Mouse (Mus musculus) CH12.LX (cell line): ENCODE data around the gene Olfr49. TPM values are rescaled to one million over a fixed set of nuclear protein-coding genes. Genes with fewer than 3 reads are reported as not detected.

Source experiments
- DNase-seq: peaks from one replicate; pipeline ENCODE4 v3.0.0-alpha.2; 2013; ENCODE audit errors: extremely low read depth
- H3K27ac ChIP-seq: 2 replicates; pipeline ENCODE4 v1.5.1; 2012; ENCODE audit warnings: low read depth, mild to moderate bottlenecking, control low read depth, moderate library complexity; ENCODE audit not compliant: insufficient read depth
- H3K27me3 ChIP-seq: replicated peaks from 2 replicates; pipeline ENCODE3; 2012; ENCODE audit warnings: inconsistent platforms
- H3K36me3 ChIP-seq, 2 experiments: replicated peaks in 1 of 2; 2 replicates each; pipeline versions ENCODE3 to v1.6.1; 2012; ENCODE audit warnings: inconsistent platforms in 1 of 2, low read length in 1 of 2, mild to moderate bottlenecking in 1 of 2, mixed read lengths in 1 of 2, moderate library complexity in 1 of 2; ENCODE audit not compliant: control insufficient read depth in 1 of 2, insufficient read depth in 1 of 2
- H3K4me1 ChIP-seq, 2 experiments: 2 replicates each; pipeline ENCODE4 v1.6.1; 2012; ENCODE audit warnings: inconsistent platforms in 1 of 2, moderate library complexity in 1 of 2; ENCODE audit not compliant: insufficient read depth in 2 of 2, control insufficient read depth in 1 of 2
- H3K4me2 ChIP-seq: 2 replicates; pipeline ENCODE4 v1.6.1; 2012; ENCODE audit warnings: low read depth, mild to moderate bottlenecking, control low read depth; ENCODE audit not compliant: poor library complexity, insufficient read depth, severe bottlenecking
- H3K4me3 ChIP-seq, 3 experiments: fragments of 150-350 bp in 1 of 3; sonication (generic) in 1 of 3; replicated peaks in 1 of 3; 2 replicates each; pipeline versions ENCODE3 to v1.5.1; 2011 to 2012; ENCODE audit warnings: low read depth in 2 of 3, low read length in 2 of 3, mild to moderate bottlenecking in 2 of 3, moderate library complexity in 2 of 3, control low read depth in 1 of 3, improper control_type of control experiment in 1 of 3, inconsistent platforms in 1 of 3, mixed read lengths in 1 of 3; ENCODE audit not compliant: poor library complexity in 1 of 3
- H3K79me2 ChIP-seq: replicated peaks from 2 replicates; pipeline ENCODE4 v1.6.1; 2012; ENCODE audit warnings: mild to moderate bottlenecking, moderate library complexity; ENCODE audit not compliant: control insufficient read depth, poor library complexity, insufficient read depth, severe bottlenecking; ENCODE audit errors: extremely low read depth
- H3K9ac ChIP-seq: 2 replicates; pipeline ENCODE4 v1.6.1; 2012; ENCODE audit warnings: low read depth, mild to moderate bottlenecking, control low read depth, moderate library complexity; ENCODE audit not compliant: insufficient read depth
- H3K9me3 ChIP-seq: replicated peaks from 2 replicates; pipeline ENCODE3; 2012; ENCODE audit warnings: low read length, inconsistent platforms, mixed read lengths
- CTCF ChIP-seq, 2 experiments: IDR thresholded peaks in 1 of 2; conservative IDR thresholded peaks in 1 of 2; 2 replicates each; pipeline ENCODE4 v1.5.1; 2011 to 2012; ENCODE audit warnings: low read depth in 2 of 2, low read length in 2 of 2, improper control_type of control experiment in 1 of 2, inconsistent platforms in 1 of 2, mild to moderate bottlenecking in 1 of 2, moderate library complexity in 1 of 2
- EP300 ChIP-seq: IDR thresholded peaks from 2 replicates; pipeline ENCODE4 v1.6.1; 2011; ENCODE audit warnings: low read length, improper control_type of control experiment
- ETS1 ChIP-seq: conservative IDR thresholded peaks from 2 replicates; pipeline ENCODE4 v1.6.1; 2012; ENCODE audit warnings: low read depth, mild to moderate bottlenecking, inconsistent platforms, low read length, improper control_type of control experiment, moderate library complexity
- IRF4 ChIP-seq: IDR thresholded peaks from 2 replicates; pipeline ENCODE4 v1.6.1; 2014; ENCODE audit warnings: low read depth, mild to moderate bottlenecking, inconsistent platforms, low read length, improper control_type of control experiment
- JUN ChIP-seq: IDR thresholded peaks from 2 replicates; pipeline ENCODE4 v1.6.1; 2011; ENCODE audit warnings: low read depth, mild to moderate bottlenecking, low read length, improper control_type of control experiment, moderate library complexity; ENCODE audit not compliant: insufficient read depth
- JUND ChIP-seq: conservative IDR thresholded peaks from 2 replicates; pipeline ENCODE4 v1.6.1; 2011; ENCODE audit warnings: low read depth, low read length, improper control_type of control experiment
- KAT2A ChIP-seq: IDR thresholded peaks from 2 replicates; pipeline ENCODE4 v1.6.1; 2012; ENCODE audit warnings: low read length, improper control_type of control experiment, inconsistent platforms; ENCODE audit not compliant: insufficient replicate concordance
- MAZ ChIP-seq: IDR thresholded peaks from 2 replicates; pipeline ENCODE4 v1.6.1; 2012; ENCODE audit warnings: low read depth, mild to moderate bottlenecking, inconsistent platforms, low read length, improper control_type of control experiment, moderate library complexity
- MEF2A ChIP-seq: IDR thresholded peaks from 2 replicates; pipeline ENCODE4 v1.6.1; 2014; ENCODE audit warnings: low read depth, mild to moderate bottlenecking, inconsistent platforms, low read length, improper control_type of control experiment, borderline replicate concordance
- MXI1 ChIP-seq: IDR thresholded peaks from 2 replicates; pipeline ENCODE4 v1.6.1; 2011; ENCODE audit warnings: mild to moderate bottlenecking, low read depth, low read length, improper control_type of control experiment
- MYC ChIP-seq: IDR thresholded peaks from 2 replicates; pipeline ENCODE4 v1.6.1; 2011; ENCODE audit warnings: low read depth, mild to moderate bottlenecking, improper control_type of control experiment, low read length
- NRF1 ChIP-seq: IDR thresholded peaks from 2 replicates; pipeline ENCODE4 v1.6.1; 2014; ENCODE audit warnings: low read depth, mild to moderate bottlenecking, inconsistent platforms, low read length, improper control_type of control experiment, moderate library complexity
- PAX5 ChIP-seq: IDR thresholded peaks from 2 replicates; pipeline ENCODE4 v1.6.1; 2012; ENCODE audit warnings: low read length, inconsistent platforms, mixed read lengths
- RCOR1 ChIP-seq: conservative IDR thresholded peaks from 2 replicates; pipeline ENCODE4 v1.6.1; 2012; ENCODE audit warnings: low read depth, mild to moderate bottlenecking, inconsistent platforms, low read length, improper control_type of control experiment
- SMC3 ChIP-seq: IDR thresholded peaks from 2 replicates; pipeline ENCODE4 v1.6.1; 2011; ENCODE audit warnings: low read depth, low read length, improper control_type of control experiment
- TBP ChIP-seq: conservative IDR thresholded peaks from 2 replicates; pipeline ENCODE4 v1.6.1; 2011; ENCODE audit warnings: low read depth, low read length, improper control_type of control experiment
- TCF12 ChIP-seq: IDR thresholded peaks from 2 replicates; pipeline ENCODE4 v1.6.1; 2014; ENCODE audit warnings: low read depth, mild to moderate bottlenecking, inconsistent platforms, low read length, improper control_type of control experiment
- USF1 ChIP-seq: IDR thresholded peaks from 2 replicates; pipeline ENCODE4 v1.6.1; 2014; ENCODE audit warnings: low read depth, mild to moderate bottlenecking, inconsistent platforms, low read length, improper control_type of control experiment
- USF2 ChIP-seq: conservative IDR thresholded peaks from 2 replicates; pipeline ENCODE4 v1.6.1; 2011; ENCODE audit warnings: low read depth, low read length, improper control_type of control experiment
- dilution Hi-C: fragments of 300-500 bp; cut with MboI; formaldehyde crosslinking; loops from 2 replicates; pipeline ENCODE4 v1.14.3; 2020; ENCODE audit warnings: low sequenced_read_pairs; ENCODE audit not compliant: extremely low pct_unique_long_range_greater_than_20kb, extremely low pct_ligation_motif_present
- in situ Hi-C: fragments of 300-500 bp; cut with MboI; formaldehyde crosslinking; loops from 3 replicates; pipeline ENCODE4 v1.14.3; 2019; ENCODE audit warnings: low sequenced_read_pairs, low pct_ligation_motif_present, low pct_unique_long_range_greater_than_20kb, mixed read lengths
- polyA plus RNA-seq: library from polyadenylated mRNA; unstranded; fragments of >175 nt; gene quantifications from 2 replicates; pipeline ENCODE4 v1.2.1, GENCODE M21; 2012; ENCODE audit warnings: low read depth; ENCODE audit not compliant: insufficient read length
- total RNA-seq, 2 experiments: library from RNA; depleted of rRNA; stranded (reverse); fragments of 300-350 nt in 1 of 2; fragments of >200 nt in 1 of 2; gene quantifications; 2 replicates each; pipeline ENCODE4 v1.2.3; 2012 to 2014

The Olfr49 gene
- total RNA-seq (2012; rRNA removed) (not detected in 2 replicates), total RNA-seq (2014; rRNA removed) (not detected in 2 replicates), polyA plus RNA-seq (0.07 TPM in 2 replicates)

DNA sequence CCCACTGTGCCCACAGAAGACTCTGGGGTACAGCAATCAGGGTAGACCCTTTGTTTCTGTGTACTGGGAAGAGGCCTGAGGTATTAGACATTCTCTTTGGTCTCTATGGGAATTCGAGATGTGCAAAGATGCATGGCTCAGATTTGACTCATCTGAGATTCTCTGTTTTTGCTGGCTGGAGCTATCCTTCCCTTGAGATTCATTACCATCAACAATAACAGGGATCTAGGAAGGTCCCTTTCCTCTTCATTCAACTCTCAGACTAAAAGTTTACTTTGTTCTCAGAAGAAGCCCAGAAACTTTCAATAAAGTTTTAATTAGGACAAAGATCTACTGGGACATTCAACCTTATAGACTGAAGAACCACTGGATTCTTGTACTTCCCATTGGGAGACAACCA, at the start of gene Olfr49:
TSS of gene Olfr49 (minus strand) at position 101 of the 400 bp plus-strand sequence.
- DNase-seq, result no peak
- no peaks in the 10 kb centered on the region for H3K4me1 ChIP-seq
- TF ChIP-seq CTCF (conservative IDR thresholded peaks at IDR 0.05 in 1 of 2, IDR thresholded peaks at IDR 0.05 in 1 of 2; ENCODE audit: low read depth in 2 of 2, low read length in 2 of 2) (no peak), TBP (no peak), MEF2A (no peak), MAZ (no peak), USF2 (no peak)
- no peaks in the 10 kb centered on the region for H3K36me3 ChIP-seq
- dilution Hi-C loops (no loop called here), in situ Hi-C loops (no loop called here)
- H3K9me3 ChIP-seq, result no peaks in the 10 kb centered on the region
- H3K79me2 ChIP-seq, result no peaks in the 10 kb centered on the region
- no peak within 1 kb of the TSS for H3K4me2 ChIP-seq
- no peaks in the 10 kb centered on the region for H3K27me3 ChIP-seq
- no peak within 1 kb of the TSS for H3K9ac ChIP-seq
- H3K4me3 ChIP-seq, result no peak within 1 kb of the TSS
- H3K27ac ChIP-seq, result no peak within 1 kb of the TSS

DNA sequence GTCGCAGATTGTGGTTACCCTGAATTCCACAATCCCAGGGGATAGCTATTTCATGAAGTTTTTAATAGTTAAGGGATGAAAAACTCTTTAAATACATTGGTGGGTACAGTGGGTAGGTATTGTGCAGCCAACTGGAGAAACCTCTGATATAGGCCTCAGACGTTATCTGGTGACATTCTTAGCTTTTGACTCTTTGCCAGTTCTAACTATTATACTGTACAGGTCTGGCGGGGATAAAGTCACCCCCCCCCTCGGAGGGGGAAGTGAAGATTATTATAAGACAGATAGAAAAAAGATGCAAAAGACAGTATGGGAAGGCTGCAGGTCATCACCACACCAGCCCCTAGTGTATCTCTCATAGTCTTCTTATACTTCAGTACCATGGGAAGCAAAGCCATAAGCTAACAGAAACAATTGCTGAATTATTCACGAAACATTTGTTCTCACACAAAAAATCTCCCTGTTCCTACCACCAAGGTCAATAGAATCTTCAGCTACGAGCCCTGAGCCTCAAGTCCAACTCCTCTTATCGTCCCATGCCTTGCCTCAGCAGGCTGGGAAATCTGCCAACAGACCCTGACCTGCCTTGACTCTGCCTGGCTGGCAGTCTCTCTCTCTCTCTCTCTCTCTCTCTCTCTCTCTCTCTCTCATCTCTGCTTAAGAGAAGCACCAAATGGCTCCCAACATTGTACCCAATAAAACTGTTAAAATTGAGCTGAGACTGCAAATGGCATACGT, 48.9 kb upstream of the Olfr49 start:
- no peak overlapping the region for H3K27ac ChIP-seq
- H3K9ac ChIP-seq, result no peak overlapping the region
- H3K4me3 ChIP-seq, result no peak overlapping the region
- TF ChIP-seq RCOR1 (no peak), KAT2A (no peak), TBP (no peak), IRF4 (no peak), JUND (no peak), NRF1 (no peak), ETS1 (no peak), CTCF (conservative IDR thresholded peaks at IDR 0.05 in 1 of 2, IDR thresholded peaks at IDR 0.05 in 1 of 2; ENCODE audit: low read depth in 2 of 2, low read length in 2 of 2) (no peak), TCF12 (no peak), MXI1 (no peak), JUN (no peak), MYC (no peak), SMC3 (no peak), PAX5 (no peak), EP300 (no peak), USF1 (no peak)
- no peak for DNase-seq
- in situ Hi-C loops, result no loop called here
- H3K79me2 ChIP-seq, result no peaks in the 10 kb centered on the region
- H3K9me3 ChIP-seq, result no peaks in the 10 kb centered on the region
- H3K4me1 ChIP-seq, result no peaks in the 10 kb centered on the region; a peak in 1 of 4 replicates
- no peaks in the 10 kb centered on the region for H3K27me3 ChIP-seq
- no peaks in the 10 kb centered on the region for H3K36me3 ChIP-seq
- no peak overlapping the region for H3K4me2 ChIP-seq
- dilution Hi-C loops, result no loop called here
